Mouse (Mus musculus) testis, adult 2 months (tissue): ENCODE measurements around the gene Nhlrc1. TPM values are rescaled to one million over a fixed set of nuclear protein-coding genes. Genes with fewer than 3 reads are reported as not detected.

Experiments used
- H3K27ac ChIP-seq: fragments of 200-500 bp; 2 replicates; pipeline ENCODE4 v1.5.1; 2012; ENCODE audit warnings: low read depth, low read length; ENCODE audit not compliant: control insufficient read depth, insufficient read depth
- H3K27me3 ChIP-seq: fragments of 200-500 bp; 2 replicates; pipeline ENCODE4 v1.6.1; 2012; ENCODE audit warnings: mild to moderate bottlenecking, low read length, moderate library complexity; ENCODE audit not compliant: control insufficient read depth, insufficient read depth
- H3K36me3 ChIP-seq: fragments of 200-500 bp; 2 replicates; pipeline ENCODE4 v1.6.1; 2012; ENCODE audit warnings: mild to moderate bottlenecking, low read length; ENCODE audit not compliant: control insufficient read depth, insufficient read depth
- H3K4me1 ChIP-seq: fragments of 200-500 bp; 2 replicates; pipeline ENCODE4 v1.6.1; 2012; ENCODE audit warnings: low read length; ENCODE audit not compliant: control insufficient read depth, insufficient read depth
- H3K4me3 ChIP-seq: fragments of 200-500 bp; 2 replicates; pipeline ENCODE4 v1.5.1; 2012; ENCODE audit warnings: low read depth, mild to moderate bottlenecking, low read length, moderate library complexity, mixed read lengths; ENCODE audit not compliant: control insufficient read depth
- CTCF ChIP-seq: fragments of 200-500 bp; IDR thresholded peaks from 2 replicates; pipeline ENCODE4 v1.5.1; 2012; ENCODE audit warnings: low read depth, mild to moderate bottlenecking, inconsistent platforms, low read length, moderate library complexity; ENCODE audit not compliant: control insufficient read depth, insufficient read depth, insufficient replicate concordance
- POLR2A ChIP-seq: fragments of 200-500 bp; IDR thresholded peaks from 2 replicates; pipeline ENCODE4 v1.6.1; 2012; ENCODE audit warnings: low read depth, mild to moderate bottlenecking, inconsistent platforms, low read length, moderate library complexity; ENCODE audit not compliant: control insufficient read depth
- polyA plus RNA-seq: library from polyadenylated mRNA; depleted of rRNA; stranded (reverse); fragments of >200 nt; gene quantifications from 2 replicates; pipeline ENCODE4 v1.2.3, GENCODE M21; 2012

The Nhlrc1 gene
- polyA plus RNA-seq, 1 experiment = 0.49 TPM

- no peaks in the 10 kb centered on the region for H3K27me3 ChIP-seq
- H3K4me1 ChIP-seq = no peaks in the 10 kb centered on the region
- no peak overlapping the region for H3K27ac ChIP-seq
- no peaks in the 10 kb centered on the region for H3K36me3 ChIP-seq
- TF ChIP-seq POLR2A (no peak), CTCF (no peak)
- H3K4me3 ChIP-seq = no peak overlapping the region
Measured at GRCm38 (mm10) chr13:46986208-46986607, 28.4 kb downstream of the Nhlrc1 start.

GRCm38 (mm10) chr13:46983878-46984277, 30.8 kb downstream of the Nhlrc1 start:
- H3K36me3 ChIP-seq = no peaks in the 10 kb centered on the region
- no peak for TF ChIP-seq POLR2A
- no peak for TF ChIP-seq CTCF
- H3K27ac ChIP-seq = no peak overlapping the region
- H3K4me1 ChIP-seq = peaks cover 4% of the 10 kb centered on the region
- no peak overlapping the region for H3K4me3 ChIP-seq
- no peaks in the 10 kb centered on the region for H3K27me3 ChIP-seq

- H3K36me3 ChIP-seq = no peaks in the 10 kb centered on the region
- H3K4me3 ChIP-seq = no peak overlapping the region
- TF ChIP-seq POLR2A (no peak), CTCF (no peak)
- peak overlapping the region; percentile 39; the same call in 1 of the 2 replicates for H3K27ac ChIP-seq
- H3K27me3 ChIP-seq = no peaks in the 10 kb centered on the region
- H3K4me1 ChIP-seq = peaks cover 4% of the 10 kb centered on the region
Measured at GRCm38 (mm10) chr13:46979836-46980490, 34.7 kb downstream of the Nhlrc1 start.

- no peak overlapping the region for H3K27ac ChIP-seq
- TF ChIP-seq POLR2A (no peak), CTCF (no peak)
- H3K36me3 ChIP-seq = no peaks in the 10 kb centered on the region
- H3K4me1 ChIP-seq = peaks cover 4% of the 10 kb centered on the region
- H3K27me3 ChIP-seq = no peaks in the 10 kb centered on the region
- H3K4me3 ChIP-seq = peak overlapping the region; percentile 69
Measured at GRCm38 (mm10) chr13:46976532-46976931, 38.1 kb downstream of the Nhlrc1 start.

GRCm38 (mm10) chr13:46975930-46976329, 38.7 kb downstream of the Nhlrc1 start:
- Histone ChIP-seq H3K4me3 (peak overlapping the region; percentile 69), H3K27ac (no peak overlapping the region)
- no peak for TF ChIP-seq CTCF
- TF ChIP-seq POLR2A = no peak

GRCm38 (mm10) chr13:46975031-46975551, 39.6 kb downstream of the Nhlrc1 start:
- peak overlapping the region; percentile 61 for H3K4me3 ChIP-seq
- TF ChIP-seq POLR2A = no peak
- TF ChIP-seq CTCF = no peak
- H3K27me3 ChIP-seq = no peaks in the 10 kb centered on the region
- H3K4me1 ChIP-seq = peaks cover 1% of the 10 kb centered on the region
- H3K36me3 ChIP-seq = no peaks in the 10 kb centered on the region
- H3K27ac ChIP-seq = no peak overlapping the region

More at GRCm38 (mm10) chr13:46975930-46976329, 38.7 kb downstream of the Nhlrc1 start:
- no peaks in the 10 kb centered on the region for H3K27me3 ChIP-seq
- no peaks in the 10 kb centered on the region for H3K36me3 ChIP-seq
- H3K4me1 ChIP-seq = peaks cover 4% of the 10 kb centered on the region

- no peak overlapping the region for H3K27ac ChIP-seq
- no peaks in the 10 kb centered on the region; the same call in 1 of the 2 replicates for H3K4me1 ChIP-seq
- no peaks in the 10 kb centered on the region for H3K27me3 ChIP-seq
- no peaks in the 10 kb centered on the region for H3K36me3 ChIP-seq
- TF ChIP-seq CTCF (no peak), POLR2A (no peak)
- no peak overlapping the region for H3K4me3 ChIP-seq
Measured at GRCm38 (mm10) chr13:46970286-46970945, 44.2 kb downstream of the Nhlrc1 start.
